Mouse (Mus musculus) liver, postnatal 0 days (tissue): ENCODE data around the gene Slc20a1.
A peak's percentile ranks its signal among the peaks of the same experiment; 100 is the strongest.

ENCODE experiments used
- CTCF ChIP-seq: sonication (generic); IDR thresholded peaks from 2 replicates; pipeline ENCODE4 v1.5.1; 2016; ENCODE audit warnings: antibody characterized with exemption, low read depth
- EP300 ChIP-seq: IDR thresholded peaks from 2 replicates; pipeline ENCODE4 v1.6.1; 2016; ENCODE audit warnings: antibody characterized with exemption, low read depth, mild to moderate bottlenecking

DNA sequence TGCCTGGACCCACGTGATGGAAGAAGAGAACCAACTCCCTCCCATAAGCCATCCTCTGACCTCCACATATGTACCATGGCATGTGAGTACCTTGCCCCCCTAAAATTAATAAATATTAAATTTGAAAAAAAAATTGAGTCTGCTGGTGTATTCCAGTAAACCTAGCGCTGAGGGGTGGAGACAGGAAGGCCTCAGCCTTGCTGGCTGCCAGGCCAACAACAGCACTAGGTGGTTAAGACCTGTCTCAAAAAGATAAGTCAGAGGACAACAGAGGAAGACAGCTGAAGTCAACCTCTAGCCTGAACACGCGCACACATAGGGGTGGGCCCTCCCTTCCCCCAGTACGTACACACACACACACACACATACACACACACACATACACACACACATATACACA lies 16.2 kb downstream of the Slc20a1 start:
- TF ChIP-seq CTCF, result no peak
- peak; percentile 80 for TF ChIP-seq EP300
